Mouse (Mus musculus) MEL-GATA-1-ER (cell line): ENCODE results near the gene Cpeb2.

ENCODE experiments used
- DNase-seq: peaks from one replicate; pipeline ENCODE4 v3.0.0-alpha.2; 2012; ENCODE audit warnings: low read depth; ENCODE audit errors: extremely low read depth

Cpeb2 gene

DNA sequence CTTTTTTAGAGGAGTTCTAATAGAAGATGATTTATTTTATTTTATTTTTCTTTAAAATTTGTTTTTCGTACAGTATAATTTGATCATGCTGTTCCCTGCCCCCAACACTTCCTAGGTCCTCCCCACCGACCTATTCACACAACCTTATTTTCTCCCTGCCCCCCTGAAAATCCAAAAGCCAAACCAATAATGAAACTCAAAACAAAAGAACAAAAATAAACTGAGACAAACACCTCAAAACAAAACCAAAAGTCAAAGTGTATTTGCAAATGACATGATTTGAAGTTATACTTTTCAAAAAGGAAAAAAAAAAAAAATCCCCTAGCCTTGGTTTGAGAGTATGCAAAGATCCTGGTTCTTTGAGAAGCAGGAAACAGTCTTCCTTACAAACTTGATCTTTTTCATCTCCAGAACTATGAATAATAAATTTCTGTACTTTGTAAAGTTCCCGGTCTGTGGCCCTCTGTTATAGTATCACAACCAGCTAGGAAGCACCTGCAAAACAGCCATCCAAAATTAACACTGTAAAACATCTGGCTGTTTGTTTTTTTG lies 91.4 kb downstream of the Cpeb2 start:
- no peak for DNase-seq

GRCm38 (mm10) chr5:43325561-43325960 lies 92.6 kb downstream of the Cpeb2 start:
- no peak for DNase-seq

GRCm38 (mm10) chr5:43328579-43328978 lies 95.6 kb downstream of the Cpeb2 start:
- no peak for DNase-seq

- no peak for DNase-seq
Measured at GRCm38 (mm10) chr5:43330260-43330659, 97.3 kb downstream of the Cpeb2 start.

GRCm38 (mm10) chr5:43334469-43334868 lies 101.5 kb downstream of the Cpeb2 start:
- DNase-seq = no peak

- peak; percentile 15 for DNase-seq
Measured at GRCm38 (mm10) chr5:43337212-43337611, 104.2 kb downstream of the Cpeb2 start.

DNA sequence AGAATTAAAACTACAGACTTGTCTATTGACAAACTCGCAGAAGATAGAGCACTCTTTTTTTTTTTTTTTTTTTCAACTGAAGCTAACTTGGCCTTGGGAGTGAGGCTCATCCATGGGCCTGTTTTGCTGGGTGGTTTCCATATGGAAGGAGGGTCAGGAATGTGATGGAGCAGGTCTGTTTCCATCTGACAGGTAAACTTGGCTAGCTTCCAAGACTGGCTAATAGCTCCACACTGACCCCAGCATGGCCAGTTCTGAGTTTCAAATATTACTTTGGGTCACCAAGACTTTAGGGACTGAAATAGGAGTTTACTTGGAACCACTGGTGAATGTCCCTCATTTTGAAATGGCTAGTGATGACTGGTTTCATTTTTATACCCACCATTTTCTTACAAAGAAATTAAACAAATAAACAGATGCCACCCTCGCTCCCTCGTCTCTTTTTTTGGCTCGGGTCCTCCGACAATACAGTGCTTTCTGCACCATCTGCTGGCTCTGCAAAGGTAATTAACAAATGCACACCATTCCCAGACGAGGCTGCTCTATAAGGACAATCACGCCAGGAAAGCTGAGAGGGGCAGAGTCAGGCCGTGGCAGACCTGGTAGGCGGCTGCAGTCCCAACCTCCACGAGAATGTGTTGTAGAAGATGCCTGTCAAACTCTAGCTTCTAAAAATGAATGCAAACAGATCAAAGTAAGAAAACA lies 106.0 kb downstream of the Cpeb2 start:
- DNase-seq = no peak
